Mouse (Mus musculus) C2C12 (cell line): ENCODE measurements around the gene Itih4. TPM values are rescaled to one million over a fixed set of nuclear protein-coding genes. Genes with fewer than 3 reads are reported as not detected.

Experiments used
- H3K27me3 ChIP-seq: one replicate; pipeline ENCODE4 v1.6.1; 2011; ENCODE audit not compliant: control insufficient read depth, insufficient read depth, insufficient read length
- H3K36me3 ChIP-seq: one replicate; pipeline ENCODE4 v1.6.1; 2011; ENCODE audit not compliant: control insufficient read depth, insufficient read depth
- H3K4me3 ChIP-seq: one replicate; pipeline ENCODE4 v1.5.1; 2011; ENCODE audit warnings: mild to moderate bottlenecking, control low read depth; ENCODE audit not compliant: poor library complexity, insufficient read depth, severe bottlenecking
- H3K79me2 ChIP-seq: one replicate; pipeline ENCODE4 v1.6.1; 2011; ENCODE audit not compliant: control insufficient read depth, insufficient read depth
- H3K79me3 ChIP-seq: one replicate; pipeline ENCODE4 v1.6.1; 2011; ENCODE audit warnings: low read depth, control low read depth
- H3ac ChIP-seq: one replicate; pipeline ENCODE3; 2011; ENCODE audit warnings: low read depth; ENCODE audit not compliant: control insufficient read depth, insufficient read length
- CEBPB ChIP-seq: IDR thresholded peaks from one replicate; pipeline ENCODE4 v1.6.1; 2011; ENCODE audit warnings: low read depth, mild to moderate bottlenecking, control low read depth, moderate library complexity
- CTCF ChIP-seq: IDR thresholded peaks from one replicate; pipeline ENCODE4 v1.5.1; 2011; ENCODE audit not compliant: control insufficient read depth, insufficient read depth, insufficient read length
- FOSL1 ChIP-seq: IDR thresholded peaks from one replicate; pipeline ENCODE4 v1.8.0; 2011; ENCODE audit warnings: mild to moderate bottlenecking, low read length; ENCODE audit not compliant: poor library complexity, insufficient read depth, severe bottlenecking
- MAX ChIP-seq: IDR thresholded peaks from one replicate; pipeline ENCODE4 v1.6.1; 2011; ENCODE audit warnings: mild to moderate bottlenecking, control low read depth
- MYOD1 ChIP-seq: IDR thresholded peaks from one replicate; pipeline ENCODE4 v1.6.1; 2011; ENCODE audit warnings: low read depth; ENCODE audit not compliant: control insufficient read depth, insufficient read length
- MYOG ChIP-seq: IDR thresholded peaks from one replicate; pipeline ENCODE4 v1.6.1; 2011; ENCODE audit not compliant: control insufficient read depth, insufficient read length; ENCODE audit errors: extremely low read depth
- USF1 ChIP-seq: IDR thresholded peaks from one replicate; pipeline ENCODE4 v1.6.1; 2011; ENCODE audit warnings: low read depth, mild to moderate bottlenecking, control low read depth, moderate library complexity
- polyA plus RNA-seq: library from polyadenylated mRNA; unstranded; fragments of >200 nt; fragmentation: generic; extraction: Trizol; gene quantifications from one replicate; pipeline ENCODE4 v1.2.1, GENCODE M21; 2012; ENCODE audit warnings: missing spikeins

The Itih4 gene
- polyA plus RNA-seq, 1 experiment, result 0.11 TPM

GRCm38 (mm10) chr14:30869391-30869801, 16.9 kb upstream of the Itih4 start:
- no peaks in the 10 kb centered on the region for H3K79me3 ChIP-seq

GRCm38 (mm10) chr14:30870206-30871147, 15.8 kb upstream of the Itih4 start:
- TF ChIP-seq FOSL1, result no peak
- no peak for TF ChIP-seq CEBPB
- TF ChIP-seq MYOG, result no peak
- TF ChIP-seq USF1, result no peak
- TF ChIP-seq MAX, result no peak
- TF ChIP-seq MYOD1, result no peak
- no peak for TF ChIP-seq CTCF
- Histone ChIP-seq H3K4me3 (no peak overlapping the region), H3K79me2 (no peaks in the 10 kb centered on the region), H3K36me3 (peaks cover 10% of the 10 kb centered on the region), H3ac (no peak overlapping the region), H3K27me3 (no peaks in the 10 kb centered on the region), H3K79me3 (no peaks in the 10 kb centered on the region)

More at GRCm38 (mm10) chr14:30869391-30869801, 16.9 kb upstream of the Itih4 start:
- Histone ChIP-seq H3K36me3 (peaks cover 19% of the 10 kb centered on the region), H3K27me3 (no peaks in the 10 kb centered on the region), H3K4me3 (no peak overlapping the region), H3K79me2 (no peaks in the 10 kb centered on the region), H3ac (no peak overlapping the region)
- TF ChIP-seq MYOD1 (no peak), CEBPB (no peak), MAX (no peak)

- H3ac ChIP-seq, result no peak overlapping the region
- H3K36me3 ChIP-seq, result peaks cover 4% of the 10 kb centered on the region
- no peaks in the 10 kb centered on the region for H3K27me3 ChIP-seq
- no peaks in the 10 kb centered on the region for H3K79me2 ChIP-seq
- no peaks in the 10 kb centered on the region for H3K79me3 ChIP-seq
- TF ChIP-seq MAX, result no peak
- TF ChIP-seq MYOD1, result no peak
- no peak for TF ChIP-seq FOSL1
- TF ChIP-seq MYOG, result no peak
- no peak for TF ChIP-seq CEBPB
- H3K4me3 ChIP-seq, result no peak overlapping the region
Observed at GRCm38 (mm10) chr14:30874095-30874700, 12.1 kb upstream of the Itih4 start.

DNA sequence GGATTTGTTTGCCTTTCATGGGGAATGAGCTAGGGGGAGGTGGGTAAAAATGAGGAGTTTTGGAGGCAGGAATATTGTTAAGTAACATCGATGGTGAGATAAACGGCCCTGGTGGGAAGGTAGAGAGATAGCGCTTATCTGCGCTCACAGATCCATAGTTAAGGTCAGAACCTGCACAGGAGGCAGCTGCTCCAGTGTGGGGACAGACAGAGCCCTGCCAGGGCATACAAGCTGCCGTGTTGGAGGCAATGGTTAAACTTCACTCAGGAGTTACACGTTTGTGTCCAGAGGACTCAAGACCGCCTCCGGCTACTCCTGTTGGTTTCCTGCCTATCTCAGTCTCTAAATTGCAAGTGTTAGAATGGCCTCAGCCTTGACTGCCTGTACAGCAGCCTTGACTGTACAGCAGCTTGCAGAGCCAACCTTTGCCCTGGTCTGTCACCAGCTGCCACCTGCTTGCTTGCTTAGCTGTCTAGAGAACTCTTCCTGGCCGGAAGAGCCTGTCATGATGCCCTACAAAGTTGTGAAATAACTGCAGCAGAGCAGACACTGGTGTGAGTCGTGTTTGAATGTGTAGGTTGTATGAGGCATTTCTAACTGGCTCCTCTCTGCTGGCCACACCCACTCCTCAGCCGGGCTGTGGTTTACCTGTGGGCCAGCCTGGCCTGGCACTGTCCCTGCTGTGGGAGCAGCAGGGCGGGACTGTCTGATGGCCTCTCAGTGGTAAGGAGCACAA, 11.0 kb upstream of the Itih4 start:
- H3K36me3 ChIP-seq, result peaks cover 4% of the 10 kb centered on the region
- no peak overlapping the region for H3ac ChIP-seq
- H3K27me3 ChIP-seq, result no peaks in the 10 kb centered on the region
- no peak overlapping the region for H3K4me3 ChIP-seq
- no peaks in the 10 kb centered on the region for H3K79me3 ChIP-seq
- TF ChIP-seq USF1 (no peak), MYOD1 (peak; percentile 25), CEBPB (peak; percentile 39)
- no peaks in the 10 kb centered on the region for H3K79me2 ChIP-seq

DNA sequence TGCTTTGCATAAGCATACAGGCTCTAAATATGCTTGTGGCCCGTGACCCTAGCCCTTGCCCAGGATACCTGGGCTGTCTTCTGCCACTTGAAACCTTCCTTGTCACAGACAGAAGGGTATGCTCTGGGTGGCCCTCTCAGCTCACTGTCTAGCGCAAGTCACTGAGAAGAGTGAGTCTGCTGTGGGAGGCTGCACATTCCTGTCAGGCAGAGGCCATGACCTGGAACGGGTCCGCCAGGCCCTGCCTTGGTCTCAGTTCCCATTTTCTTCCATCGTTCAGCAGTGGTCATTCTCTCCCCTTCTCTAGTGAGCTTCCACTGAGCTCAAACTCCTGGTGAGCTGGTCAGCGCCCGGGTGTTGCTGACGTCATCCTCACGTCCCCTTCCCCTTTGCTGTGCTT, 10.3 kb upstream of the Itih4 start:
- TF ChIP-seq FOSL1, result no peak
- no peak for TF ChIP-seq MYOG
- no peak for TF ChIP-seq MYOD1
- Histone ChIP-seq H3K27me3 (no peaks in the 10 kb centered on the region), H3K79me3 (no peaks in the 10 kb centered on the region), H3K79me2 (no peaks in the 10 kb centered on the region), H3ac (no peak overlapping the region), H3K4me3 (no peak overlapping the region), H3K36me3 (peaks cover 4% of the 10 kb centered on the region)

DNA sequence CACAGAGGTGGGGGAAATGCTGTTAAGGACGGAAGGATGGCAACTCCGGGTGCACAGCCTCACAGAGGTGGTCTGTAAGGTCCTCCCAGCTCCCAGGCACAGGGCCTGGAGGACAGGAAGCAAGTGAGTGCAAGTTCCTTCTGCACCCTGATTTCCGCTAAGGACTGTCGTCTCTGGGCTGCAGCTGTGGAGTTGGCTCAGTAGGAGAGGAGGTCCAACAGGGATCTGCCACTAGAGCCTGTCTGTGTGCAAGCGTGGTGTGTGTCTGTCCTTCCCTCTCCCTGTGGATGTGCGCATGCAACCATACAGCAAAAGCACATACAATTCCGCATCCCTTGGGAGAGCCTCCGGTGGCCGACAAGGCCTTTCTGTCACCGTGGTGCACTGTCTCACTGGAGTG, 9.8 kb upstream of the Itih4 start:
- Histone ChIP-seq H3K27me3 (no peaks in the 10 kb centered on the region), H3ac (no peak overlapping the region), H3K4me3 (no peak overlapping the region), H3K79me3 (no peaks in the 10 kb centered on the region), H3K79me2 (no peaks in the 10 kb centered on the region), H3K36me3 (peaks cover 4% of the 10 kb centered on the region)
- TF ChIP-seq FOSL1 (no peak), USF1 (no peak), MAX (no peak), MYOD1 (no peak), MYOG (no peak), CEBPB (no peak)
